Mouse (Mus musculus): ENCODE data around the gene Cdpf1.

Gene Cdpf1

GRCm38 (mm10) chr15:85811535-85812277, at the start of gene Cdpf1:
Cdpf1 (minus strand) TSS chr15:85811697.
- peak; percentile 96 to 99 for DNase-seq (ENCODE audit: low spot score in 2 of 2)

GRCm38 (mm10) chr15:85859490-85860031, 48.1 kb upstream of the Cdpf1 start, which contains the start of gene Gtse1:
Gtse1 (plus strand) TSS chr15:85859745.
- peak; percentile 89 to 96 for DNase-seq (ENCODE audit: low spot score in 2 of 2)

- no peak for DNase-seq (ENCODE audit: low spot score in 2 of 2)
These were observed 47.5 kb upstream of the Cdpf1 start for GRCm38 (mm10) chr15:85858980-85859489.

GRCm38 (mm10) chr15:85851656-85852392, 40.3 kb upstream of the Cdpf1 start:
- DNase-seq (ENCODE audit: low spot score in 2 of 2) = no peak

GRCm38 (mm10) chr15:85845071-85845470, 33.6 kb upstream of the Cdpf1 start:
- DNase-seq (ENCODE audit: low spot score in 2 of 2) = no peak

GRCm38 (mm10) chr15:85841796-85842360, 30.4 kb upstream of the Cdpf1 start:
- no peak for DNase-seq (ENCODE audit: low spot score in 2 of 2)

GRCm38 (mm10) chr15:85840983-85841382, 29.5 kb upstream of the Cdpf1 start:
- DNase-seq (ENCODE audit: low spot score in 2 of 2) = no peak

GRCm38 (mm10) chr15:85836887-85837286, 25.4 kb upstream of the Cdpf1 start:
- DNase-seq (ENCODE audit: low spot score in 2 of 2) = no peak

- no peak for DNase-seq (ENCODE audit: low spot score in 2 of 2)
These were observed 23.8 kb upstream of the Cdpf1 start for GRCm38 (mm10) chr15:85835335-85835734.

- DNase-seq (ENCODE audit: low spot score in 2 of 2) = no peak
These were observed 21.1 kb upstream of the Cdpf1 start for GRCm38 (mm10) chr15:85832599-85832998.

GRCm38 (mm10) chr15:85831954-85832590, 20.6 kb upstream of the Cdpf1 start, which contains the start of gene Ttc38:
Ttc38 (plus strand) TSS chr15:85832306.
- peak; percentile 62 to 87 for DNase-seq (ENCODE audit: low spot score in 2 of 2)

- DNase-seq (ENCODE audit: low spot score in 2 of 2) = no peak
These were observed 18.0 kb upstream of the Cdpf1 start for GRCm38 (mm10) chr15:85829470-85829869.

GRCm38 (mm10) chr15:85828071-85828470, 16.6 kb upstream of the Cdpf1 start:
- DNase-seq (ENCODE audit: low spot score in 2 of 2) = no peak

- no peak for DNase-seq (ENCODE audit: low spot score in 2 of 2)
These were observed 15.2 kb upstream of the Cdpf1 start for GRCm38 (mm10) chr15:85826676-85827075.

GRCm38 (mm10) chr15:85822011-85822359, 10.5 kb upstream of the Cdpf1 start:
- DNase-seq (ENCODE audit: low spot score in 2 of 2) = no peak

- peak in 1 of 2 experiments; percentile 22 for DNase-seq (ENCODE audit: low spot score in 2 of 2)
These were observed 9.9 kb upstream of the Cdpf1 start, which contains the start of gene Pkdrej for GRCm38 (mm10) chr15:85821203-85822010. Pkdrej (minus strand) TSS chr15:85821734.

- no peak for DNase-seq (ENCODE audit: low spot score in 2 of 2)
These were observed 1.9 kb upstream of the Cdpf1 start for GRCm38 (mm10) chr15:85813428-85813827.

GRCm38 (mm10) chr15:85810806-85811521, 533 bp downstream of the Cdpf1 start:
- DNase-seq (ENCODE audit: low spot score in 2 of 2) = peak; percentile 62 to 84

- no peak for DNase-seq (ENCODE audit: low spot score in 2 of 2)
These were observed 1.1 kb downstream of the Cdpf1 start for GRCm38 (mm10) chr15:85810462-85810805.

GRCm38 (mm10) chr15:85809091-85809490, 2.4 kb downstream of the Cdpf1 start:
- DNase-seq (ENCODE audit: low spot score in 2 of 2) = no peak

Measured in left cerebral cortex, adult 9 months (tissue).